Mouse (Mus musculus): ENCODE measurements at regions not wholly inside any gene's neighbourhood (a gene's known extent, or its start where the extent isn't known, plus 50 kb on each side); places are given as distances from the start of the nearest gene placed in this dataset.

DNA sequence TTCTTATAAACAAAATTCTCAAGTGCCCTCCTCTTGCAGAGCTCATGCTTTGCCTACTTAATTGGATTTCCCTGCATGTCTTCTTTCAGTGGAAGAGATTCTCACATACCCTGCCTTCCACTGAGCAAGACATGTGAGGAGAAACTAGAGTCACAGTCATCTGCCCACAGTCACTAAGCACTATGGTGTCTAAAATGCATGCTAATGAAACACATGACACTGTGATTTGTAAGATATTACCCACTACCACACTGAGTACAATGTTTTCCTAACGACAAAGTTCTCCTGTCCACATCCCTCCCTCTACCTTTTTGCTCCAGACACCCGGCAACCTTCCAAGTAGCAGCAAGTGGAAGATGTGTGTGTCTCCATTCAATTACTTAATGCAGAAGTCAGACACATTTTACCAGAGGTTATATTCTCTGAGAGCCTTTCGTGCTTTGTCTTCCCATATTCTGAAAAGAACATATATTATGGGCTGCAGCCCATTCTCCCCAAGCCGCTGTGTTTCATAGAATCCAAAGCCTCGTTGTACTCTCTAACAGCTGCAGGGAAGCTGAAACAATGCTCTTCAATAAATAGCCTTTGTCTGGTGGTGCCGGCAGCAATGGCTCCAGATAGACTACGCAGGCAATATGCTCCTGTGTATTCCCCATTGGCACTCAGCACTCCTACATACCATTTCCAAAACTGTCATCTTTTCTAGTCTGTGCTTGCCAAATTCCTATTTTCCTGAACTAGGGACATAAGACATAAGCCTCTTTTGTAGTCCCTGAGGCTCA, 670.7 kb downstream of the Poteg start:
- Histone ChIP-seq H3K4me3 (ENCODE audit: low read depth, low read length) (no peak overlapping the region), H3K4me1 (ENCODE audit: control insufficient read depth, insufficient read depth, low read length) (peaks cover 3% of the 10 kb centered on the region; the same call in 1 of the 2 replicates), H3K4me2 (no peak overlapping the region), H3K36me3 (ENCODE audit: control insufficient read depth, insufficient read depth, low read length) (no peaks in the 10 kb centered on the region), H3K9me3 (ENCODE audit: control insufficient read depth, low read length) (no peaks in the 10 kb centered on the region), H3K27me3 (ENCODE audit: control insufficient read depth, insufficient read depth, low read length) (no peaks in the 10 kb centered on the region), H3K27ac (ENCODE audit: low read depth, low read length) (no peak overlapping the region), H3K9ac (ENCODE audit: low read length) (no peak overlapping the region)
- ATAC-seq (ENCODE audit: low FRiP score) (0 out of 2 replicates have a peak, but pooled peaks have one; percentile 40), DNase-seq (ENCODE audit: low spot score, missing footprints) (peak; percentile 81)
- WGBS, result 76% methylated on average over 7 of the region's 7 CpGs

DNA sequence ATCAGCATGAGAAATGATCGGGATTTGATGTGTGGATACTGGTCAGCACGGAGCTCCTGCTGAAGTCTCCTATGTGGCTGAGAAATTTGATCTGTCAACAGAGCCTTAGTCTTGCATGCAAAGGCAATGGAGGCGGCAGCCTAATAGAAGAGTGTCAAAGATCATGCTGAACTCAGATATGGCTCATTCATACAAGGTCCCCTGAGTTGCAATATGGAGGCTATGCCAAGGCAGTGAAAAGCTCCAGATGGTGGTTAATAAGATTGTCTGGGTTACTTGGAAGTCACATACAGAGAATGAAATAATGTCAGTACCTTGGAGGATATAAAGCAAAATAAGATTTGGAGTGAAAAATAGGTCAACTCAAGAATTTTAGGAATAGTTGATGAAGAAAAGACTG, 677.6 kb downstream of the Poteg start:
- H3K4me3 ChIP-seq (ENCODE audit: low read depth, low read length), result no peak overlapping the region
- no peaks in the 10 kb centered on the region for H3K27me3 ChIP-seq (ENCODE audit: control insufficient read depth, insufficient read depth, low read length)
- no peak for DNase-seq (ENCODE audit: low spot score, missing footprints)
- H3K4me1 ChIP-seq (ENCODE audit: control insufficient read depth, insufficient read depth, low read length), result no peaks in the 10 kb centered on the region
- no peak overlapping the region for H3K9ac ChIP-seq (ENCODE audit: low read length)
- H3K27ac ChIP-seq (ENCODE audit: low read depth, low read length), result no peak overlapping the region
- H3K4me2 ChIP-seq, result no peak overlapping the region
- no peaks in the 10 kb centered on the region for H3K9me3 ChIP-seq (ENCODE audit: control insufficient read depth, low read length)
- H3K36me3 ChIP-seq (ENCODE audit: control insufficient read depth, insufficient read depth, low read length), result no peaks in the 10 kb centered on the region
- ATAC-seq (ENCODE audit: low FRiP score), result no peak
- WGBS, result 68% methylated on average over 3 of the region's 3 CpGs

DNA sequence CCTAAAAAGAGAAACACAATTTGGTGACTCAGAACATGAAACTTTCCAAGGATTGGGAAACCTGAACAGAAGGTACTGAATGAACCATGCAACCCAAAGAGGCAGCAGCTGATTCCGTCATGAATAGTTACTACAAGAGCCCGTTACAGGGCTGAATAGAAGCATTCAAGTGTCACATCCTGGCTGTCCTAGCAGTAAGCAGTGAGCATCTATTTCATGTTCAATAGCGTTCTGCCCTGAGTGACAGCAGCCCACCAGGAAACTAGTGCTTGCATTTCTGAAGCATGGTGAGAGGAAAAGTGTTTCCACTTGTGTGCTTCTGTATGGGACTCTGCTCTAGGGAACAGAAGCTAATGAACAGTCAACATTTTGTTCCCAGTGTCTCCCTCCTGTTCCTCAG, 694.4 kb downstream of the Poteg start:
- Histone ChIP-seq H3K9ac (ENCODE audit: low read length) (no peak overlapping the region), H3K36me3 (ENCODE audit: control insufficient read depth, insufficient read depth, low read length) (no peaks in the 10 kb centered on the region), H3K4me2 (no peak overlapping the region), H3K27ac (ENCODE audit: low read depth, low read length) (no peak overlapping the region), H3K4me3 (ENCODE audit: low read depth, low read length) (no peak overlapping the region), H3K9me3 (ENCODE audit: control insufficient read depth, low read length) (no peaks in the 10 kb centered on the region), H3K4me1 (ENCODE audit: control insufficient read depth, insufficient read depth, low read length) (no peaks in the 10 kb centered on the region), H3K27me3 (ENCODE audit: control insufficient read depth, insufficient read depth, low read length) (no peaks in the 10 kb centered on the region)
- WGBS, result 34% methylated on average over 3 of the region's 3 CpGs
- DNase-seq (ENCODE audit: low spot score, missing footprints) (peak; percentile 44), ATAC-seq (ENCODE audit: low FRiP score) (no peak)

DNA sequence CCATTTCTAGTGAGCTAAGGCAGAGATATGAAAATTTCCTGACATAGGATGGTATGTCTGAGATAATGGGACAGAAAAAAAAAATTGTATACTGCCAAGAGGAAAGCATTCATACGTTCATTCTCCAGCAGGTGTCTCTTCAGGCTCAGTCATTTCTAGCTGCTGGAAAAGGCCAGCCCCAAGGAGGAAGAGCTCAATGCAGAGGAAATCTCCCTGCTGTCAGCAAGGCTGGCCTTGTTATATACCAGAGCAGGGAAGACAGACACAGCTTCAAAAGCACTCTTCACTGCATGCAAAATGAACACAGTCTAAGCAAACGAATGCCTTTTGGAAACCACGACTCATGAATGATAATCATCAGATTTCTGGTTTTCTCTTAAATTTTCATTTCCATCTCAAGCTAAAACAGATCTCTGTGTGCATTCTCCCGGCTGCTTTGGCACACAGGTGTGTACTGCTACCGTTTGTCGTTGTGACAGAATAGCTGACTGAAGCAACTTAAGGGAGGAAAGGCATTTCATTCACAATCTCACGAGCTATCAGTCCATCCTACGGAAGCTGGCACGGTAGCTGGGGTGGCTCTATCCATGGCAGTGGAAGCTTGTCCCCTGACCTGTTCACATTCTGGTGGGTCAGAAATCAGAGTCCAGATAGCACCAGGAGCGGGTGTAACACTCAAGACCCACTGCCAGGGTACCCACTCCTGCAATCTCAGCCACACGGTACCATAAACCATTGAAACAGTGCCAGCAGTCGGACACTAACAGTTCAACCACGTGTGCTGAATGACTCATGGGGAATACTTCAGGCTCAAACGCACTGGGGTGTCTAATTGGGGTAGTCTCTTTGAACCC, 701.4 kb downstream of the Poteg start:
- H3K36me3 ChIP-seq (ENCODE audit: control insufficient read depth, insufficient read depth, low read length), result no peaks in the 10 kb centered on the region
- H3K4me1 ChIP-seq (ENCODE audit: control insufficient read depth, insufficient read depth, low read length), result no peaks in the 10 kb centered on the region
- DNase-seq (ENCODE audit: low spot score, missing footprints), result peak; percentile 76
- H3K9ac ChIP-seq (ENCODE audit: low read length), result no peak overlapping the region
- WGBS, result 82% methylated on average over 14 of the region's 14 CpGs
- H3K4me2 ChIP-seq, result no peak overlapping the region
- no peaks in the 10 kb centered on the region for H3K9me3 ChIP-seq (ENCODE audit: control insufficient read depth, low read length)
- H3K27me3 ChIP-seq (ENCODE audit: control insufficient read depth, insufficient read depth, low read length), result no peaks in the 10 kb centered on the region
- ATAC-seq (ENCODE audit: low FRiP score), result peak; percentile 65; the same call in 1 of the 2 replicates
- H3K27ac ChIP-seq (ENCODE audit: low read depth, low read length), result no peak overlapping the region
- no peak overlapping the region for H3K4me3 ChIP-seq (ENCODE audit: low read depth, low read length)

DNA sequence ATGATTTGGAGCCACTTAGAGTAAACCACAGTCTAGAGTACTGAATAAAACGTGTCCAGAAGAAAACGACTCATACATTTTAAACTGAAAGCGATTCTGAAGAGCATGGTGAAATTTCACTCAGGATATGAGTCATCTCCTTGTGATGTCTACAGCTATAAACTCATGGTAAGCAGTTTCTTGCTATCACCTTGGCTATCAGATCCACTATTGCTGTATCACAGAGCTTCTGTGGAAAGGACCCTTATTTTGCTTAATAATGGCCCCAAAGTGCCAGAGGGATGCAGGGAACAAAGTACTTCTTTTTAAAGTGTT, 701.9 kb downstream of the Poteg start:
- 94% methylated on average over 3 of the region's 3 CpGs for WGBS
- Histone ChIP-seq H3K4me2 (no peak overlapping the region), H3K4me1 (ENCODE audit: control insufficient read depth, insufficient read depth, low read length) (no peaks in the 10 kb centered on the region), H3K9me3 (ENCODE audit: control insufficient read depth, low read length) (no peaks in the 10 kb centered on the region), H3K36me3 (ENCODE audit: control insufficient read depth, insufficient read depth, low read length) (no peaks in the 10 kb centered on the region), H3K4me3 (ENCODE audit: low read depth, low read length) (no peak overlapping the region), H3K9ac (ENCODE audit: low read length) (no peak overlapping the region), H3K27me3 (ENCODE audit: control insufficient read depth, insufficient read depth, low read length) (no peaks in the 10 kb centered on the region), H3K27ac (ENCODE audit: low read depth, low read length) (no peak overlapping the region)
- ATAC-seq (ENCODE audit: low FRiP score) (no peak), DNase-seq (ENCODE audit: low spot score, missing footprints) (no peak)

DNA sequence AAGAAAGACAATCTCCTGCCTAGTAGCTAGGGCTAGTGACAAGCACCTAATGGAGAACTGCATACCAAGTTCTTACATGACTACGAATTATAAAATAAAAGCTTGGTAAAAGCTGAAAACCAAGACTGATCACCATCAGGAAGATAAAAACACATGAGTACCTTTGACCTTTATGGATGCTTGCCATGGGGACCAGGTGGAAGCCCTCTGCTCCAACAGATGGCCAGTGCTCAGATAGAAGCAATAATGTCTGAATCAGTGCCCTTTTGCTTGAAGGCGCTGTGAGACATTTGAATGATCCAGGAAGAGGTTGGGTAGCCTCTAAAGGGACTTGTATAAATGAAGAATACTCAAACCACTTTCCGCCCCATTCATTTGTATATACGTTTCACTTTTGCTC, 713.2 kb downstream of the Poteg start:
- Histone ChIP-seq H3K27me3 (ENCODE audit: control insufficient read depth, insufficient read depth, low read length) (no peaks in the 10 kb centered on the region), H3K9me3 (ENCODE audit: control insufficient read depth, low read length) (no peaks in the 10 kb centered on the region), H3K36me3 (ENCODE audit: control insufficient read depth, insufficient read depth, low read length) (no peaks in the 10 kb centered on the region), H3K4me2 (no peak overlapping the region), H3K9ac (ENCODE audit: low read length) (no peak overlapping the region), H3K4me1 (ENCODE audit: control insufficient read depth, insufficient read depth, low read length) (no peaks in the 10 kb centered on the region), H3K4me3 (ENCODE audit: low read depth, low read length) (no peak overlapping the region), H3K27ac (ENCODE audit: low read depth, low read length) (no peak overlapping the region)
- no peak for DNase-seq (ENCODE audit: low spot score, missing footprints)
- ATAC-seq (ENCODE audit: low FRiP score), result no peak
- 91% methylated on average over 4 of the region's 4 CpGs for WGBS

DNA sequence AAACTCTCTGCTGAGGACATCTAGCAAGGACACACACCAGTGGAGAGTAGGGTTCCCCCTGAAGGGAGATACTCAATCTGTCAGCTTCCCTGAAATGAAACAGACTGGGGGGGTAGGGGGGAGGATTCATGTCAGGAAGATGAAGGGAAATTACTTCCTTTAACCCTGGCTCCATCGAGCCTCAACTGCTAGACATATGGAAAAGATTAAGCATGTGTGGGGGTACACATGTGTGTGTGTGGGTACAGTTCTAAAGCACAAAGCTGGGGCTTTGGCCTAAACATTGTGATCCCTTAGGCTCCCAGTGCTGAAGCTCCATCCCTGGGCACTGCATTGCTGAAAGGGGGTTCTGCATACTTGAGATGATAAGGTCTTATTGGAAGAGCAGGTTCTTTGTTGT, 720.6 kb downstream of the Poteg start:
- Histone ChIP-seq H3K9ac (ENCODE audit: low read length) (no peak overlapping the region), H3K4me3 (ENCODE audit: low read depth, low read length) (no peak overlapping the region), H3K4me2 (no peak overlapping the region), H3K27ac (ENCODE audit: low read depth, low read length) (no peak overlapping the region), H3K36me3 (ENCODE audit: control insufficient read depth, insufficient read depth, low read length) (no peaks in the 10 kb centered on the region), H3K27me3 (ENCODE audit: control insufficient read depth, insufficient read depth, low read length) (no peaks in the 10 kb centered on the region), H3K9me3 (ENCODE audit: control insufficient read depth, low read length) (no peaks in the 10 kb centered on the region), H3K4me1 (ENCODE audit: control insufficient read depth, insufficient read depth, low read length) (no peaks in the 10 kb centered on the region)
- DNase-seq (ENCODE audit: low spot score, missing footprints), result peak; percentile 41
- WGBS, result 87% methylated on average over 1 of the region's 1 CpGs
- no peak for ATAC-seq (ENCODE audit: low FRiP score)

DNA sequence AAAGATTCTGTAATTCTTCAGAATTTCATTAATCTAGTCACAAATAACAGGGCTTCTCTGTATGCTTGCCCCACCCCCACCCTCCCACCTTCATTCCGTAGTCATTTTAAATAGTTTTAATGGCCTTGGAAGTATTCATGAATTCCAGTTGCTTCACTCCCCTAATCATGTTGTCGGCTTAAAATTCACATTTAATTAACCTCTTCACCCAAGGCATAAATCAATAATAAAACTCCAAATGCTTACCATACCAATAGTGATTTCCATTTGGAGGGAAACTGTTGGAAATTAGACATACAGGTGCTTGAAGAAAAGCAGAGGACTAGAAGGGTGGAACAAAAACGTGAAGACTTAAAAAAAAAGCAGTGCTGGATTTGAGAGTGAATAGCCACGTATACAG, 724.0 kb downstream of the Poteg start:
- Histone ChIP-seq H3K36me3 (ENCODE audit: control insufficient read depth, insufficient read depth, low read length) (no peaks in the 10 kb centered on the region), H3K4me1 (ENCODE audit: control insufficient read depth, insufficient read depth, low read length) (no peaks in the 10 kb centered on the region), H3K4me2 (no peak overlapping the region), H3K27ac (ENCODE audit: low read depth, low read length) (no peak overlapping the region), H3K27me3 (ENCODE audit: control insufficient read depth, insufficient read depth, low read length) (no peaks in the 10 kb centered on the region), H3K4me3 (ENCODE audit: low read depth, low read length) (no peak overlapping the region), H3K9ac (ENCODE audit: low read length) (no peak overlapping the region), H3K9me3 (ENCODE audit: control insufficient read depth, low read length) (no peaks in the 10 kb centered on the region)
- 48% methylated on average over 4 of the region's 4 CpGs for WGBS
- DNase-seq (ENCODE audit: low spot score, missing footprints) (peak; percentile 54), ATAC-seq (ENCODE audit: low FRiP score) (no peak)

DNA sequence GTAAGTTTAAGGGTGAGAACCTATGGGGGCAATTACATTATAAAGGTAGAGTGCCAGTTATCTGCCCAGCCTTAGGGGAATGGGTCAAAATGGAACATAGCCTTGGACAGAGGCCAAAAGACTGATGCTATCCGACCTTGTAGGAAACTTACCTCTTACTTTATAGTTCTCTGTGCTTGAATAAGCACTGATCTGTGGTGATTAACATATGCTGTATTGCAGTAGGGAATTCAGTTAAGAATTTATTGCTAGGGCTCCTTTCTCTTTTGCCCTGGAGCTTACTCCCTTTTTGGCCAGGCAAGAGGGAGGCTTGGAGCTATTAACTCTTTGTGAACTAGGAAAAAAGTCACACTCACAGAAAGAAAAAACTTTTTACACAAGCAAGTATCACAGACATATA, 748.5 kb downstream of the Poteg start:
- H3K27me3 ChIP-seq (ENCODE audit: control insufficient read depth, insufficient read depth, low read length), result no peaks in the 10 kb centered on the region
- no peaks in the 10 kb centered on the region for H3K4me1 ChIP-seq (ENCODE audit: control insufficient read depth, insufficient read depth, low read length)
- WGBS, result 76% methylated on average over 1 of the region's 1 CpGs
- H3K36me3 ChIP-seq (ENCODE audit: control insufficient read depth, insufficient read depth, low read length), result no peaks in the 10 kb centered on the region
- no peaks in the 10 kb centered on the region for H3K9me3 ChIP-seq (ENCODE audit: control insufficient read depth, low read length)
- H3K9ac ChIP-seq (ENCODE audit: low read length), result no peak overlapping the region
- DNase-seq (ENCODE audit: low spot score, missing footprints), result no peak
- H3K27ac ChIP-seq (ENCODE audit: low read depth, low read length), result no peak overlapping the region
- ATAC-seq (ENCODE audit: low FRiP score), result no peak
- no peak overlapping the region for H3K4me2 ChIP-seq
- no peak overlapping the region for H3K4me3 ChIP-seq (ENCODE audit: low read depth, low read length)
